Mouse (Mus musculus) adrenal gland, postnatal 14 days (tissue): ENCODE data around the gene Khdc4. TPM values are rescaled to one million over a fixed set of nuclear protein-coding genes. Genes with fewer than 3 reads are reported as not detected.

Experiments used
- DNase-seq: peaks from one replicate; pipeline ENCODE4 v3.0.0; 2021; ENCODE audit warnings: mixed read lengths
- long read RNA-seq, 2 experiments: library from polyadenylated mRNA; stranded (forward); transcript quantifications; one replicate each; pipeline ENCODE4 v2.0.0; 2021
- total RNA-seq: library from RNA; stranded (reverse); gene quantifications from 2 replicates; pipeline ENCODE4 v1.2.3, GENCODE M21; 2021

Khdc4 gene
- total RNA-seq: 56.1 and 62.8 TPM in 2 replicates
- long read RNA-seq, experiment 1, transcript Khdc4-203 (14 exons, 2,567 nt): major isoform, 6 of 34 reads
- long read RNA-seq, experiment 1, transcript Khdc4-201 (14 exons, 2,981 nt): major isoform, 6 of 34 reads
- long read RNA-seq, experiment 1, partial matches to known transcripts: 7 of 34 reads
- long read RNA-seq, experiment 1, other reads (novel, unspliced or antisense): 12 of 34 reads
- long read RNA-seq, experiment 2, transcript Khdc4-201 (14 exons, 2,981 nt): major isoform, 12 of 28 reads
- long read RNA-seq, experiment 2, partial matches to known transcripts: 3 of 28 reads
- long read RNA-seq, experiment 2, other reads (novel, unspliced or antisense): 8 of 28 reads

DNA sequence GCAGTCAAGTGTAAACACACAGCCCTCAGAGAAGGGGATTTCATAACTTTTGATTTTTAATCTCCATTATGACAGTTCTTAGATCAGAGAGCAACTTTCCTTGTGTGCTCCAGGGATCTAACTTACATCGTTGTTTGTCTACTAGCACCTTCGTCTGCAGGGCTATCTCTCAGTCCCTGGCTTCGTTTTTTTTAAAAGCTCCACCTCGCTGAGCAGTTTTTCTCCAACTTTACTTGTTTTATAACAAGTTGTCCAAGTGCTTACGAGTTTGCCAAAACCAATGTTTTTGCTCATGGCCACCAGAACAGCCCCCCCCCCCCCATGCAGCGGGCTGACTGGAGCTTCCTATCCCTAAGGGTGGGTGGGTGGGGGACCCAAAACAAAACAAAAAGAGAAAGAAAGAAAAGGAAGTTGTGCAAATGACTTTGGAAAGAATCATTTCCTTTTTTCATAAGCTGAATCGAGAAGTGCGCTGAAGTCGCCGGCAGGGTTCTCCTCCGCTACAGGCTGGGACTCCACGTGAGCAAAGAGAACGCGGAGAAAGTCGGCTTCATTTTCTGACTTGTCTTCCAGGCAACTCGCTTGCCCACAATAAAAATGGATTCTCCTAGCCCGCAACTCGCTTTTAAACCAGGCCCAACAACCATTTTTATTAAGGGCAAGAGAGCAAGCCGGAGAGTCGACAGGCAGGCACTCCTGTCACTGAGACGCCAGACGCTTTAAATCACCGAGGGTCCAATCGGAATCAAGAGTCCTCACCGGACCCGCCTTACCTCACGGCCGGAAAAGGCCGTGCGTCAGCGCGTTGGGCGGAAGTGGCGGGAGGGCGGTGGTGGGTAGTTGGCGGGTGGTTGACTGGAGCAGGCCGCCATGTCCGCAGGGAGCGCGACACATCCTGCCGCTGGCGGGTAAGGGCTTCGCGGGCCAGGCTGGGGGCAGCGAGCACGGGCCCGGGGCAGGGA is at the start of gene Khdc4:
Gene Khdc4, plus strand, starts transcription at position 824 of the 962 bp plus-strand sequence.
- DNase-seq: peak; percentile 98

DNA sequence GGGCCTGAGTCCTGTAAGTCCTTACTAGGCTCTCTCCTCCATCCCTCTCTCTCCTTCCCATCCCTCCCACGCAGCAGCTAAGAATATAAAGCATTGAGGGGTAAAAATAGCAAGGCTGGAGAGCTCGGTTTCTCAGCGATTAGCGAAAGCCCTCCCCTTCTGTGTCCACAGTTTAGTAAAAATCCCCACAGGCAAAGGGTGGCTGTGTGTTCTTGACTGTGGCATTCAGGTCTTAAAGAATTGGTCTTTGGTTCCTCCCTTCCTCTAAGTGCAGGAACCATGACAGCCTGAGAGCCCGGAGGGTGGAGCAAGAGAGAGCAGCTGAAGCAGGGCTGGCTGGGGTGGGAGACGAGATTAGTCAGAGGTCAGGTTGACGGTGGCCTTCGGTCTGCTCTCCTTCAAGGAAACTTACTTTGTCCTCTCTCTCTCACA is 49.0 kb upstream of the Khdc4 start:
- DNase-seq: no peak

DNA sequence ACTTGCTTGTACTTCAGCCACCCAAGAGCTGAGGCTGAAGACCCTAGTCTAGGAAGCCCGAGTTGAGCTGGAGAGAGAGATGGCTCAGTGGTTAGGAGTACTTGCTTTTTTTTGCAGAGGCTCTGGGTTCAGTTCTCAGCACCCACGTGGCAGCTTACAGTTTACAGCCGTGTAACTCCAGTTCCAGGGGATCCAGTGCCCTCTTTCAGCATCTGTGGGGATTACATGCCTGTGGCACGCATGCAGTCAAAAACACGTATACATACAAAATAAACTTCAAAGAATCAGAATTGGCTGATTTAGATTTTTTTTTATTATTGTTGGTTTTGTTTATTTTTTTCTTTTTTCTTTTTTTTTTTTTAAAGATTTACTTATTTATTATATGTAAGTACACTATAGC is 48.5 kb upstream of the Khdc4 start:
- no peak for DNase-seq

DNA sequence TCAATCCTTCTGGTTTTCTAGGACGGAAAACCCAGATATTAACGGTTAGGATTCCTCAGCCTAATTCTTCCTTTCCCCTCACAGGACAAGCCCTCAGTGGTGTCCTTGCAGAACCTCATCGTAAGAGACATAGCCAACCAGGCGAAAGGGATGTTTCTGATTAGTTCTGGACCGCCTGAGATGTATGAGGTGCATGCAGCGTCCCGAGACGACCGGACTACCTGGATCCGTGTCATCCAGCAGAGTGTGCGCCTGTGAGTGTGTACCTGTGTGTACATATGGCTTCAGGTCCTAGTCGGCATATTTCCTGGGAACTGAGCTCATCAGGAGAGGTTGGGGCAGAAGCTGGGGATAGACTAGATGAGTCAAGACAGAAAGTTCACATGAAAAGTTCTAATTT is 46.4 kb upstream of the Khdc4 start:
- DNase-seq: no peak

DNA sequence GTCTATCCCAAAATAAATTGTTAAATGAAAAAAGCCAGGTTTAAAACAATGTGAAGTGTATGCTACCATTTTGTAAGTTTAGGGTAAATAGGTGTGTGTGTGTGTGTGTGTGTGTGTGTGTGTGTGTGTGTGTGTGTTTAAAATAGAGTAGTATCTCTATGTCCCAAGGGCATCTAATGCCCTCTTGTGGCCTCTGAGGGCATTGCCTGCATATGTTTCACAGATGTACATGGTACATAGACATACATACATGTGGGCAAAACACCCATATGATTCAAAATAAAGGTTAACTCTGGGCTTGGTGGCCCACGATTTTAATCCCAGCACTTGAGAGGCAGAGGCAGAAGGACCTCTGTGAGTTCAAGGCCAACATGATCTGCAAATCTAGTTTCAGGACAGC is 44.9 kb upstream of the Khdc4 start:
- peak; percentile 58 for DNase-seq

DNA sequence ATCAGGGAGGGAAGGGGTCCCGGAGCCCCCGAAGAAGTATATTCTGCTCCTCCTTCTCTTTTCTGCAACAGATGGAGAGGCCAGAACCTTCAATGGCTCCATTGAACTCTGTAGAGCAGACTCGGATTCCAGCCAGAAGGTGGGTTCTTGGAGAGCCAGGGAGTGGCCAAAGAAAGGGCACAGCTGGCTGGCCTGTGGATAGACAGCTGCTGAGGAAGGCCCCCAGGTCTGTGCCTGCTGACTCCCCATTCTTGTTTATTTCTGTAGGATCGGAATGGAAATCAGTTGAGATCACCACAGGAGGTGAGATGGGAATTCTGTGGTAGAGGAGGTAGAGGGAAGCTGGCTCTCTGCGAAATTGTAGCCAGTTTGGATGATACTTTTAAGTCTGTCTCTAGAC is 42.5 kb upstream of the Khdc4 start:
- DNase-seq: no peak

DNA sequence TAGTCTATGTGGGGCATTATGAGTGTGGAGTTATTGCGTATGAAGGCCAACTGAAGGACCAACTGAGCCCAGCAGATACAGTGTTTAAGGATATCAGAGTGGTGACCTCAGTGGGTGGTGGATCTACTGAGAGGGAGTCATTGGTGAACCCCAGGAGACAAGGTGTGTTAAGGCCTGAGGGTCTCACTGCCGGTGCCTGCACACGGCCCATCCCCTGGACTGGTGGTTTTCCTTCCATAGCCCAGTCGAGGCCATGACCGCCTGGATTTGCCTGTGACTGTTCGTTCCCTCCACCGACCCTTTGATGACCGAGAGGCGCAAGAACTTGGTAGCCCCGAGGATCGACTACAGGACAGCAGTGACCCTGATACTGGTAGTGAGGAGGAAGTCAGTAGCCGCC is 39.7 kb upstream of the Khdc4 start:
- DNase-seq: no peak

DNA sequence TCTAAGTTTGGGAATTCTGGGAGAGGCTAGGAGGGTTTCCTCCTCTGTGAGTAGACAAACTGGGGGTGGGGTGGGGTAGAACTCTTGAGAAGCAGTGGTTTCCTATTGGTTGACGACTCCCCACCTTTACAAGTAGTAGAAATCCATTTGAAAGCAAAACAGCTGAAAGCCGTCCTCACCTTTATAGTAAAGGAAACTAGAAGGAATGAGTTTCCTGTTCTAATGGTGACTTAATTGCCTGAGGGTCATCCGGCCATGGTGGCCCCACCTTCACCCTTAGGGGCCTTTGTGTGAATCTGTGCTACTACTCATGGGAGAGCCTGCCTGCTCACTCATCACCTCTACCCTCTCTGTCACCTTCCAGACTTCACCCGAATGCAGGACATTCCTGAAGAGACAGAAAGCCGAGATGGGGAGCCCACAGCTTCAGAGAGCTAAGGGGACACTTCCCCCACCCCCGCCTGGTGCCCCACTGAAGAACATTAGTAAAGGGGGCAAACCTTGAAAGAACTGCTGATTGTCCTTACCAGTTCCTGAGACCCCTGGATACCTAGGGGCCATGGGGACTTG is 39.1 kb upstream of the Khdc4 start:
- no peak for DNase-seq

DNA sequence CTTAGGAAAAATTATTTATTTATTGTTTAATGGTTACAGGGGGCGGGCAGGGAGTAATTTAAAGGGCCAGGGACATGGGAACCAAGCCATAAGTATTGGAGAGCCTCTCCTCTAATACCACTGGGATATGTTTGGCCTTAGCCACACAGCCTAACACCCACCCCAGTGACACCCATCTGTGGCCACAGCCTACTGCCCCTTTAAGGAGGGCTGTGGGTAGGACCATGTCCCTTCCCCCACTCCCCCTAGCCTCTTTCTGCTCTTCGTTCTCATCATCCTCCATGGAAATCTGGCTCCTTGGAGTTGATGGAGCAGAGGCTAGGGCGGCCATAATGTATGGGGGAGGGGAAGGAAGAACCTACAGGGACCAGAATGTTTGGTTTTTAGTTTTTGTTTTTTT is 38.5 kb upstream of the Khdc4 start:
- no peak for DNase-seq

DNA sequence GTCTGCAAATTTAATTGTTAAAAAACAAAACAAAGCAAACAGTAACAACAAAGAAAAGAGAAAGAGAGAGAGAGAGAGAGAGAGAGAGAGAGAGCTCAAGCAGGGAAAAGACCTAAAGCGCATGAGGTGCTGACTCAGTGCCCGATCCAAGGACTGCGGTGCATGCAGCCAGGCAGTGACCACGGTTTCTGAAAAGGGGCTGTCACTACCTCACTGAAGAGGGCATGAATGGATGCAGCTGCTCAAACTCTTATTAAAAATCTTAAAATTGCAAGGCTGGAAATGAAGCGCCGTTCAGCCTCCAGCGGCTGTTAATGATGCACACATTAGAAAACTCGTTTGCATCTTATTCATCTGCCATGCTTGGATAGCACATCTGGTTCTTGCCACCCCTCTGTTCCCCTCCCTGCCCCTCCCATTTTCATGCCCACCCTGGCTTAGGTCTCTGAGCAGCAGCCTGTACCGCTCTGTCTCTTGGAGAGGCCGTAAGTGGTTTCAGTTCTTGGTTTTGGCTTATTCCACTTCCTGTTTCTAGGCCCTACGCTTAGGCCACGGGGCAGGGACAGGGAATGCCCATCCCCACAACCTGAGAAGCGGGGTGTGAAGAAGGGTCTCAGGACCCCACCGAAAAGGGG is 37.7 kb upstream of the Khdc4 start:
- DNase-seq: no peak

DNA sequence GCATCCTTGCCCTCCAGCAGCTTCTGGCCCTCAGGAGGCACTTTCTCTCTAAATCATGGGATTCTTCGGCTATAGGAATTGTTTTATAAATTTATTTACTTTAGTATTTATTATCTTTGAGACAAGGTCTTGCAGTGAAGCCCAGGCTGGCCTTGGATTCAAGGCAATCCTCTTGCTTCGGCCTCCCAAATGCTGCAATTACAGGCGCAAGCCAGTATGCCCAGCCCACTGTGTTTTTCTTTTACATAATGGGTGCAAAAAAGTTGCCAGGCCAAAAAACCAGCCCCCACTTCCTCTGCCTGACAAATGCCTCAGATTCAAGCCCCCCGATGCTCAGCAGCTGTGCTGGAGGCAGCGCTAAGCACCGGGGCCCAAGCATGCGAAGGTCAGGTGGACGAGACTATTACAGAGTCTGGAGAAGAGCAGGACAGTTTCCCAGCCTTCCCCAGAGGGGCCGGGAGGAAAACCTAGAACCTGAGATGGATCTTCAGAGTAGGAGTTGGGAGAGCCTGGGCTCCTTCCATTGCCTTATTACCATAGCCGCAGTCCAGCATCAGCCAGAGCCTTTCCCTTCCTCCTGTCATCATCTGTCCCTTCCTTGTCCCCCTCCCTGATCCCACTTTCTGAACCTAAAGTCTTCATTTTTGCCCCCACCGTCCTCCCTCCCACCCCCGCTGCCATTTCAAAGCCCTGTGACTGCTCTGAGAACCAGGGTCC is 37.0 kb upstream of the Khdc4 start:
- DNase-seq: peak; percentile 48

DNA sequence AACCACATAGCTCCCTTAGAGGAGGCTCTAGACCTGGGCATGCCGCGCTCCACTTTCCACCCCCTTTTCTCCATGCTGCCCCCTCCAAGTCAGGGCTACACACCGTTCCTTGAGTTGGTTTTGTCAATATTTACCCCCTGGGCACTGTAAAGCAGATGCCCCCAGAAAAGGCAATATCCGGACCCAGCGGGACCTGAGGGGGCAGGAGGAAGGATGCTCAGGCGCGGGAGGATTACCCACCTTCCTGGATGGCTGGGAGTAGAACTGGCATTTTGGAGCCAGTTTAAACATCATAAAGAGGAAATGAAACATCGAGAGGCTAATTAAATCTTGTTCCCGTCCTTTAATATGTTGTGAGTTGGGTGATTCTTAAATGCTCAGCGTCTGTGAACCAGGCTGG is 36.4 kb upstream of the Khdc4 start:
- DNase-seq: no peak

DNA sequence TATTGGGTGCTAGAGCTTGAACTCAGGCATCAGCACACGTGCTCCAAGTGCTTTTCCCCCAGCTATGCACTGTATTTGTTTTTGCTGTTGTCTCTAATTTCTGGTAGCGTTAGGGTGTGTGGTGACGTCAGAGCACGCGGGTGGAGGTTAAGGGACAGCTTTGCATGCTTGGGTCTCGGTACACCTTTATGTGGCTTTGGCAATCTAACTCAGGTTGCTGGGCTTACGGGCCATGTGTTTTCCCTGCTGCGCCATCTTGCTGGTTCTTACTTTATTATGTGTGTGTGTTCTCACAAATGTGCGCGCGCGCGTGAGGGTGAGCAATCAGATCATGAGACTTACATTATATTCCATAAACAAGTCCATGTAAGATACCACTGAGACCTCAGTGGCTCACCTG is 35.6 kb upstream of the Khdc4 start:
- DNase-seq: no peak

DNA sequence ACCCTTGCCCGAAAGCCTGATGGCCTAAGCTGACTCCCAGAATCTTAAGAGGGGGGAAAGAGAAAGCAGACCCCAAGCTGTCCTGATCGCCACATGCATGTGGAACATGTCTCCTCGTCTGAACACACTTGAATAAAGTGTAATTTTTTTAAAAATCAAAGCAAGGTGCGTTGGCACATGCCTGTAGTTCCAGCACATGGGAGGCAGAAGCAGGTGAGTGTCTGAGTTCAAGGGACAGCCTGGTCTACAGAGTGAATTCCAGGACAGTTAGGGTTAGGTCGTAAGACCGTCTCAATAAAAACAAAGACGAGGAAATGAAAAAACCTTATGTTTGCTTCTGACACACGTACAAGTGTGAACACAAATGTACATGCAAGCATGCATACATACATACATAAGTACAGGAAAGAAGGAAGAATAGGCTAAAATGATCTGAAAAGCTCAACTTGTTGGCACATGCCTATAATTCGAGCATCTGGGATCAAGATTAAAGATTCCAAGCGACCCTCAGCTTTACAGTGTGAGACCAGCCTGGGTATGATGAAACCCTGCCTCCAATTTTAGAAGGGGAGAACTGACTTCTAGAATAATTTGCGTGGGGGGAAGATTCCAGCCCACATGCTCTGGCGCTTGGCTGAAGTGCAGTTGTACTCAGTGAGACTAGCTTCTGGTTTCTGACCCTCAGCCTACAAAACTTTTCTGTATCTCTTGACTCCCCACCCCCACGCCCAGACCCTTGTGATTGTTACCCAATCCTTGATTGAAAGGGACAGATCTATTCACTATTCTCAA is 34.7 kb upstream of the Khdc4 start:
- no peak for DNase-seq

DNA sequence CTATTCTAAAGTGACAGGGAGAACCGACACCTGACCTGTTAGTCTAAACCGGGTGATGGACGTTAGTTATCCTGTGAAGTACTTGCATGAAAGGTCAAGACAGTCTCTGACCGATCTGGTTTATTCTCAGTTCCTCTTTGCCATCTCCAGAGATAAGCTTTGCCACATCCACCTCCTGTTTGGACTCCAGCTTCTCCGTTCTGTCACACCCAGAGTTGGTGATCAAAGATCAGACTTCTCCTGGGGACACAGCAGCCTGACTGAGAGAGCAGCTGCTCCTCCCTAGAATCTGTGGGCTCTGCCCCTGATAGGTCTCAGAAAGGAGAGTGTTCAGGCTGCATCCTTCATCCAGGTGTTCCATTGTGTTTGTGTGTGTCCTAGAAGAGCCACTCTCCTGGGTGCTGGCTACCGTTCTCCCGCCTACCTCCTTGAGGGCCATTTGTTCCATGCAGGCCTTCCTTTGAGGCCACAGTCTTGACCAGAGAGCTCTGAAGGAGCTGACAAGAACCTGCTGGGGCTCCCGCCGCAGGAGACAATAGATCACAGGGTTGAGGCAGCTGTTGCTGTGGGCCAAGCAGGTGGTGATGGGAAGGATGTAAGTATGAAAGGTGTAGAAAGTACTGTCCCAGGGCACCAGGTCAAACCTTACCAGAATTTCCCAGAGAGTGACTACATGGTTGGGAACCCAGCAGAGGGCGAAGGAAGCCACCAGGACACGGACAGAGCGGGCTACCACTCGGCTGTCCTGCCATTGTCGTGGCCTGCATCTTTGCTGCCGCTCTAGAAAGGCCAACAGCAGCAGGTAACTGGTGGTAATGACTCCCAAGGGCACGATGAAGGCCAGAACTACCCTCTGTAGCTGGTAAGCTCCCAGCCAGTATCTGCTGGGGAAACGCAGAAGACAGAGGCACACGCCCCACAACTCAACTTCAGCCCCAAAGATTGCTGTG is 33.7 kb upstream of the Khdc4 start:
- no peak for DNase-seq

DNA sequence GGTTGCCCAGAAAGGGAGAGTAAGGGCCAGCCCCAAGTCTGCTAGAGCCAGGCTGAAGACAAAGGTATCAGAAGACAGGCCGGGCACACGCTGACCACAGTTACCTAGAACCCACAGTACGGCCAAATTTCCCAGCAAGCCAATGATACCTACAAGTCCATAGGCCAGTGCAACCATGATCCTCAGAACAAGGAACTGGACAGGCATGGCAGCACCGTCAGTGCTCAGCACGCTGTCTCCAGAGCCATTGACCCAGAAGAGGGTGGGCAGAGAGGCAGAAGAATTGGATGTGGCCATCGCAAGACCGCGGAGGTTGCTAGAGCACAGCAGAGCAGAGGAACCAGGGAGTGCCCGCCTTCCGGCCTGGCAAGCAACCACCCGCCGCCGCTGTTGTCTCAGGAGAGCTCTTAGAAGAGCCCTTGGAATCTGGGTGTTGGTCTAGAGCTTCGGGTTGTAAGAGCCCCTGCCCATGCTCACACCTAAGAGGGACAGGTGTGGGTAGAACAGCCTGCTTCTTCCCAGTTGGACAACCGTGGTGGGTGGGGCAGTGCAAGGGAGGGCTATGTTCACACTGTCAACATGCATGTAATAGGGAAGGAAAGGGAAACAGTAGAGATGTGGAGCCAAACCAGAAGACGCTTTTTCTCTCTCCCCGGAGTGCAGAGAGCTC is 32.6 kb upstream of the Khdc4 start, which contains the start of gene Rxfp4:
Gene Rxfp4, minus strand, starts transcription at position 297 of the 670 bp plus-strand sequence.
- DNase-seq: no peak

DNA sequence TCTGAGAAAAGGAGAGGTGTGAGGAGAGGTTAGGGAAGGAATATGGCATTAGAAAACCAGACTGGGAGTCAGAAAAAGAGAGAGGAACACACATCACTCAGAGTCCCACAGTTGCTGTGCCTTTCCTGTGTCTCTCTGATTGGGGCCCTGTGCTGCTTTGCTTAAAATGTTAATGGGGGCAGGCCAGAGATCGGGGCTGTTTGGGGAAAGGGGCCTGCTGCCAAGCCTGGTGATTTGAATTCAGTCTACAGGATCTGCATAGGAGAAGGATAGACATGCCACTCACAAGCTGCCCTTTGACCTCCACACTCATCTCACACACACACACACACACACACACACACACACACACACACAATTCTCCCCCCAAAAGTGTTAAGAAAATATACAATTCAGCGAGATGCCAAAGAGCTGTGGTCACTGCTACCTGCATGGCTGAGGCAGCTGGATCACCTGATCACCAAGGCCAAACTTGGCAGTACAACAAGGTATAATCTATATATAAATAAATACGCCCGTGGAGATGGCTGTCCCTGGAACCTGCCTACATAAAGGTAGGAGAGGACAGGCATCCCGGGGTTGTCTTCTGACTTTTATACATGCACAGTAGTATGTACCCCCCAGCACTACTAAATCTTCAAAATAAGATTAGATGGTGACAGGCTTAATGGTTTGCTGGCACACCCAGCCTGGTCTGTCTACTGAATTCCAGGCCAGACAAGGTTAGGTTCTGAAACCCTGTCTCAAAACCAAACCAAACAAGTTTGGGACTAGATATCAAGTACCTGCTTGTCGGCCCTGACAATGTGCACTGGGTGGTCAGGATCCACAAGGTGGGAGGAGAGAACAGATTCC is 31.9 kb upstream of the Khdc4 start:
- DNase-seq: no peak

DNA sequence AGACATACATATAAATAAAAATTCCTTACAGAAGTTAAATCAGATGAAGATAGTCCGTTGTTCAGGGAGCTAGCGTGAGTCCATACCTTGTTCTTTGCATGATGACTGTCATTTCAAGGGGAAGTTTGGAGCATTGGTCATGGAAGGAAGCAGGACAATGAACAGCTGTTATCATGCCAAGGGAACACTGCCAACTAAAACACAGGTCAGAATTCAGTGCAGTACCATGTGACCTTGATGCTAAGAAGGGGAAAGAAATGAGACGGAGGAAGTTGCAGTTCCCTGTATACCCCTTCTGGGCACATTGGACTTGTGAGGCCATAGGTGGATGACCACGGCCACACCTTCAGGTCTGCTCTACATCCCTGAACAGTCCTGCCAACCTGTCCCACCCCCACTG is 31.0 kb upstream of the Khdc4 start:
- peak; percentile 39 for DNase-seq
